Mouse (Mus musculus) testis, adult 2 months (tissue): Measurements from ENCODE around the gene Cdx4.

Experiments
- CTCF ChIP-seq: fragments of 200-500 bp; IDR thresholded peaks from 2 replicates; pipeline ENCODE4 v1.5.1; 2012; ENCODE audit warnings: low read depth, mild to moderate bottlenecking, inconsistent platforms, low read length, moderate library complexity; ENCODE audit not compliant: control insufficient read depth, insufficient read depth, insufficient replicate concordance
- POLR2A ChIP-seq: fragments of 200-500 bp; IDR thresholded peaks from 2 replicates; pipeline ENCODE4 v1.6.1; 2012; ENCODE audit warnings: low read depth, mild to moderate bottlenecking, inconsistent platforms, low read length, moderate library complexity; ENCODE audit not compliant: control insufficient read depth

DNA sequence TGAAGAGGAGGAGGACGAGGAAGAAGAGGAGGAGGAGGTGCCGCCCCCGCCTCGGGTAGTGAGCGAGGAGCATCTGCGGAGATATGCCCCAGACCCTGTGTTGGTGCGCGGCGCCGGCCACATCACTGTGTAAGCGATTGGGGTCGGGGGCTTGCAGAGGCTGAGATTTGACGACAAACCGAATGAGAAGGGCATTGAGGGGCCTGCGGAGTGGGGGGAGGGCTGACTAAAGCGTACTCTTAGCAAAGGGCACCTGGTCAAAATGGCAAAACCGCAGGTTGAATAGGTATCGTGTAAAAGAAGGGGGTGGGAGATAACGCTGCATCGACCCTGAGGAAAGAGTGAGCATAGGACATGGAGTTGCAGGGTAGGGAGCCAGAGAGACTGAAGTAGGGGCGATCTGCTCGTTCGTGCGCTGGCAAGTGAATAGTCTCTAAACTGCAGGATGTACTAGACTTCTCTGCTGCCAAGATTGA lies 35.6 kb downstream of the Cdx4 start:
- no peak for TF ChIP-seq CTCF
- no peak for TF ChIP-seq POLR2A
